Mouse (Mus musculus) liver (tissue): Measurements from ENCODE around the gene Zfp108.

Experiments used
- DNase-seq: peaks from one replicate; pipeline ENCODE4 v3.0.0-alpha.2; 2020; ENCODE audit warnings: mixed read lengths

The Zfp108 gene

GRCm38 (mm10) chr7:24286916-24287315 lies 32.3 kb downstream of the Zfp108 start:
- no peak for DNase-seq

GRCm38 (mm10) chr7:24287670-24288069 lies 33.1 kb downstream of the Zfp108 start:
- no peak for DNase-seq

GRCm38 (mm10) chr7:24288512-24288911 lies 33.9 kb downstream of the Zfp108 start:
- DNase-seq, result no peak

GRCm38 (mm10) chr7:24290106-24290693 lies 35.6 kb downstream of the Zfp108 start:
- DNase-seq, result no peak

GRCm38 (mm10) chr7:24291387-24292090 lies 36.9 kb downstream of the Zfp108 start:
- no peak for DNase-seq

GRCm38 (mm10) chr7:24293061-24293851 lies 38.7 kb downstream of the Zfp108 start:
- DNase-seq, result peak; percentile 52

- no peak for DNase-seq
Observed at GRCm38 (mm10) chr7:24294763-24295162, 40.2 kb downstream of the Zfp108 start.

GRCm38 (mm10) chr7:24295376-24295775 lies 40.8 kb downstream of the Zfp108 start:
- no peak for DNase-seq

GRCm38 (mm10) chr7:24296386-24296785 lies 41.8 kb downstream of the Zfp108 start:
- DNase-seq, result no peak

GRCm38 (mm10) chr7:24297361-24298095 lies 42.9 kb downstream of the Zfp108 start:
- DNase-seq, result no peak

GRCm38 (mm10) chr7:24298635-24298972 lies 44.0 kb downstream of the Zfp108 start:
- no peak for DNase-seq

GRCm38 (mm10) chr7:24298973-24299708 lies 44.5 kb downstream of the Zfp108 start:
- DNase-seq, result peak; percentile 81

- peak; percentile 13 for DNase-seq
Observed at GRCm38 (mm10) chr7:24299823-24300481, 45.4 kb downstream of the Zfp108 start.

GRCm38 (mm10) chr7:24300771-24301282 lies 46.2 kb downstream of the Zfp108 start, which contains the start of gene Zfp61:
Gene Zfp61 (minus strand): TSS chr7:24301232.
- peak; percentile 86 for DNase-seq
